Mouse (Mus musculus): Measurements from ENCODE around the gene Tnfrsf25. TPM values are rescaled to one million over a fixed set of nuclear protein-coding genes. Genes with fewer than 3 reads are reported as not detected.

Tnfrsf25 gene
- 1.1 and 1.5 TPM in 2 replicates for polyA plus RNA-seq (2015; fragmentation: Nextera tagmentation; extraction: Ambion mirVana)

- peak; percentile 13; the same call in 1 of the 2 replicates for ATAC-seq (ENCODE audit: borderline replicate concordance, extremely low read depth, low FRiP score, low TSS enrichment)
- Histone ChIP-seq H3K9ac (peak within 1 kb of the TSS; percentile 17), H3K36me3 (peaks cover 38% of the 10 kb centered on the region), H3K27ac (no peak within 1 kb of the TSS), H3K4me1 (peaks cover 35% of the 10 kb centered on the region), H3K4me3 (0 out of 2 replicates have a peak within 1 kb of the TSS, but pooled peaks have one; percentile 1), H3K9me3 (no peaks in the 10 kb centered on the region), H3K27me3 (peaks cover 68% of the 10 kb centered on the region), H3K4me2 (peak within 1 kb of the TSS; percentile 45)
- WGBS: 4% methylated on average over 30 of the region's 30 CpGs
Observed at GRCm38 (mm10) chr4:152115921-152116612, at the start of gene Tnfrsf25. Tnfrsf25 (plus strand) TSS chr4:152115934.

DNA sequence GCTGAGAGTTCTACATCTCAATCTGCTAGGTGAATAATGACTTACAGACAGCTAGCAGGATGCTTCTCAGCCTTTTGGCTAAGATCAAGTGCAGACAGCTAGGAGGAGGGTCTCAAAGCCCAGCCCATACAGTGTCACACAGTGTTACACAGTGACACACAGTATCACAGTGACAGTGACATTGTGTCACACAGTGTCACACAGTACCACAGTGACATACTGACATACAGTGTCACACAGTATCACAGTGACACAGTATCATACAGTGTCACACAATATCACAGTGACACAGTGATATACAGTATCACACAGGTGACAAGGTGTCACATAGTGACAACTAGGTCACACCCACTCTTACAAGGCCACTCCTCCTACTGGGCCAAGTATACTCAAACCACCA is 48.5 kb upstream of the Tnfrsf25 start:
- no peak overlapping the region for H3K27ac ChIP-seq
- no peak for ATAC-seq (ENCODE audit: borderline replicate concordance, extremely low read depth, low FRiP score, low TSS enrichment)
- no peak overlapping the region for H3K4me3 ChIP-seq
- no peaks in the 10 kb centered on the region for H3K27me3 ChIP-seq
- H3K9me3 ChIP-seq: no peaks in the 10 kb centered on the region
- H3K4me2 ChIP-seq: no peak overlapping the region
- no peak overlapping the region for H3K9ac ChIP-seq
- no peaks in the 10 kb centered on the region for H3K36me3 ChIP-seq
- H3K4me1 ChIP-seq: peaks cover 10% of the 10 kb centered on the region

DNA sequence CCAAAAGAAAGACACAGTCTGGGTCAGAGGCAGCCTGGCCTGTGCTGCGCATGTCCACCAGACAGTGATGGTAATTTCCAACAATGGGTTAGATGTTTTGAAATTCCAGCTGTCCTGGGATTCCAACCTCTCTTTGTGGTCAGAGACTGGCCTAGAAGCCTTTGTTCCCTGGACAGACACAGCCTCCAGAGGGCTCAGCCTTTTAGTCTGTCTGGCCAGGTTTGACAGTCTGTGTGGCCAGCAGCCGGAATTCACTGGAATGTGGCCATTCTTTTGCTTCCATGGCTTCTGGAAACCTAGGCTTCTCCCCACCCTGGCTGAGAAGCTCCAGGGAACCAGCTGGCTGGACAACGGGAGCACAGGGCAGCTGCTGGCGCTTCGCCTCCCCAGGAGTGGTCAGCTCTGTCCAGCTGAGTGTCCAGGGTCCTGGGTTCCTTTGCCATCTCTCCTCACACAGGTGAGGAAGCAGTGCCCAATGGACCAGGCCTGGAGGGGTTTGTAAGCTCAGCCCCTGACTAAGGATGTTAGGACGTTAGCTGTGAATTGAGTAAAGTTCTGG is 47.5 kb upstream of the Tnfrsf25 start:
- WGBS: 79% methylated on average over 6 of the region's 6 CpGs

GRCm38 (mm10) chr4:152069245-152069644 is 46.5 kb upstream of the Tnfrsf25 start:
- Histone ChIP-seq H3K4me3 (no peak overlapping the region), H3K4me1 (peaks cover 24% of the 10 kb centered on the region), H3K9ac (no peak overlapping the region), H3K27me3 (no peaks in the 10 kb centered on the region), H3K4me2 (no peak overlapping the region), H3K27ac (no peak overlapping the region), H3K36me3 (no peaks in the 10 kb centered on the region), H3K9me3 (no peaks in the 10 kb centered on the region)
- 70% methylated on average over 3 of the region's 3 CpGs for WGBS
- ATAC-seq (ENCODE audit: borderline replicate concordance, extremely low read depth, low FRiP score, low TSS enrichment): no peak

More for the DNA sequence above, 47.5 kb upstream of the Tnfrsf25 start:
- Histone ChIP-seq H3K27me3 (no peaks in the 10 kb centered on the region), H3K4me2 (no peak overlapping the region), H3K36me3 (no peaks in the 10 kb centered on the region), H3K4me1 (peaks cover 17% of the 10 kb centered on the region), H3K9me3 (no peaks in the 10 kb centered on the region), H3K27ac (no peak overlapping the region), H3K4me3 (no peak overlapping the region), H3K9ac (no peak overlapping the region)
- no peak for ATAC-seq (ENCODE audit: borderline replicate concordance, extremely low read depth, low FRiP score, low TSS enrichment)

DNA sequence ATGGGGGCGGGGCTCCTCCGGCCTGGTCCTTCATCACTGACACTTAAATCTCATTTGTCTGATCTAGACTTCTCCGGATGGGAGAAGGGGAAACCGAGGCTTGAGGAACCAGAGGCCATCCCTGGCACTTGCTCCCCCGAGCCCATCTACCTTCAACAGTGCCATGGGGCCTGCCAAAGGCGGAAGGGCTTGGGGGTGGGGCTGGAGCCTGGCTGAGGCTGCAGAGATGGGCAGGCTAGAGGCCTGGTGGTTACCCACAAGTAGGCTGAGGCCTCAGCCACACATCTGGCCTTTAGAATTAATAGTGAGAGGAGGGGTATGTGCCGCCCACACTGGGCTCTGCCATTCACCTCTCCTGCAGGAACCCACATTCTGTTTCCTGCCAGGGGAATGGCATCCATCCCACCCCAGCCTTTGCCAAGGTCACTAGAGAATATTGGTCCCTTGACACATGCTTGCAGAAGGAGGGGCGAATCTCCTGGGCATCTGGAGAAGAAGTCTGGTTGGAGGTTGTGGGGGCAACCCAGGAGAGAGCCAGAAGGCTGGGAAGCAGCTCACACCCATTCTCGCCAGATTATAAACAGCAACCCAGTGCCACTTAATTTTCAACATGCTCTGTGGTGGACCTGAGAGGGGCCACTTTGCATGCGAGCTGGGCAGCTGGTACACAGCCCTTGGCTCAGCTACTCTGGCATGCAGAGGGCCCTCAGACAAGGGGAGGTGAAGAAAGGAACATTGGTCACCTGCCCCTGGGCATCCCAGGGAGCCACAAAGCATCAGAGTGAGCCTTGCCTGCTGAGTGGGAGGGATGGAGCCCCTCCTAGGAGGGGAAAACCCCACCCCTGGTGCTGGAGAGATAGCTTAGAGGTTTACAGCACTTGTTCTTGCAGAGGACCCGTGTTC is 45.0 kb upstream of the Tnfrsf25 start:
- no peak for ATAC-seq (ENCODE audit: borderline replicate concordance, extremely low read depth, low FRiP score, low TSS enrichment)
- no peak overlapping the region for H3K4me3 ChIP-seq
- WGBS: 66% methylated on average over 11 of the region's 11 CpGs
- 0 out of 2 replicates have a peak overlapping the region, but pooled peaks have one; percentile 72 for H3K27ac ChIP-seq
- H3K4me2 ChIP-seq: no peak overlapping the region
- H3K4me1 ChIP-seq: peaks cover 24% of the 10 kb centered on the region
- H3K9ac ChIP-seq: no peak overlapping the region
- H3K27me3 ChIP-seq: no peaks in the 10 kb centered on the region
- no peaks in the 10 kb centered on the region for H3K9me3 ChIP-seq
- no peaks in the 10 kb centered on the region for H3K36me3 ChIP-seq

DNA sequence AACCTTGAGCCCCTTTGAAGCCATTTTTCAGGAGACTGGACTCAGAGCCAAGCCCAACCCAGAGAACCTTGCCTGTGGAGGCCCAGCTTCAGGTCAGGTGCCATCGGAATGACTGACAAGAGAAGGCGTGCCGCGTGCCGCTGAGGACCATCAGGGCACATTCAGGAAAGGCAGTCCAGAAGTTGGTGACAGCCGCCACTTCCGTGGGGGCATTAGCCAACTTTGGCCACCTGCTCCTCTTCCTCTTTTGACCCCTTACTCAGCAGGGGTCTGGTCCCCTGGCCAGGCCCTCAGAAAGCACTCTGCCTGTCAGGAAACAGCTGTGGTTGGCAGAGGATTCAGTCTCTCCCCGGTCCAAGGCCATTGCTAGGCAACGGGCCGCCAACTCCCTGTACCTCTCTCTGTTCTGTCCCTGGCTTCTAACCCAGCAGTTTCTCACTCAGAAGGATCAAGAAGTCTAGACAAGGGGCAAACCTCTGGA is 43.6 kb upstream of the Tnfrsf25 start, which contains the start of gene Plekhg5:
Gene Plekhg5, plus strand, starts transcription at position 378 of the 481 bp plus-strand sequence.
- H3K9ac ChIP-seq: no peak within 1 kb of the TSS
- H3K9me3 ChIP-seq: no peaks in the 10 kb centered on the region
- no peaks in the 10 kb centered on the region for H3K27me3 ChIP-seq
- peak; percentile 47 for ATAC-seq (ENCODE audit: borderline replicate concordance, extremely low read depth, low FRiP score, low TSS enrichment)
- no peak within 1 kb of the TSS for H3K4me2 ChIP-seq
- WGBS: 39% methylated on average over 10 of the region's 10 CpGs
- peak within 1 kb of the TSS; percentile 72 for H3K27ac ChIP-seq
- no peaks in the 10 kb centered on the region for H3K36me3 ChIP-seq
- no peak within 1 kb of the TSS for H3K4me3 ChIP-seq
- H3K4me1 ChIP-seq: peaks cover 24% of the 10 kb centered on the region

DNA sequence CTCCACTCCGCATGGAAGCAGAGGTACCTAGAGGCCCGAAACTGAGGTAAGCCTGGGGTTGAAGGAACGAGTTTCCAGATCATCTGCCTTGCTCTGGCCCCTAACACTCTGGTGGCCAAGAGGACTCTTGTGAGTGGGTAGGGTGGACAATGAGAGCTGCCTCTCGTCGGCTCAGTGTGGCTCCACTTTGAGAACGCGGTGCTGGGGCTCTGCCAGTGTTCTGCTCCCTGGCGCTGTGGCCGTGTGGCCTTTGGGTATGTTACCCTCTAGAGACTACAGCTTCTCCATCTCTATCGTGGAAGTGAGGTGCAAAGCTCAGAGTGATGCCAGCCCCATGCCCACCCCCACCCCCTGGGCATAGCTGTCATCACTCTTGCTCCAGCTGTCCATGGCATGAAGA is 43.1 kb upstream of the Tnfrsf25 start:
- no peak for ATAC-seq (ENCODE audit: borderline replicate concordance, extremely low read depth, low FRiP score, low TSS enrichment)
- Histone ChIP-seq H3K9me3 (no peaks in the 10 kb centered on the region), H3K4me2 (no peak overlapping the region), H3K36me3 (no peaks in the 10 kb centered on the region), H3K4me3 (no peak overlapping the region), H3K4me1 (peaks cover 24% of the 10 kb centered on the region), H3K9ac (no peak overlapping the region), H3K27me3 (no peaks in the 10 kb centered on the region), H3K27ac (peak overlapping the region; percentile 72)
- WGBS: 47% methylated on average over 10 of the region's 10 CpGs

- Histone ChIP-seq H3K9me3 (no peaks in the 10 kb centered on the region), H3K9ac (no peak overlapping the region), H3K27ac (no peak overlapping the region), H3K4me3 (no peak overlapping the region), H3K4me2 (no peak overlapping the region), H3K27me3 (no peaks in the 10 kb centered on the region), H3K4me1 (peaks cover 24% of the 10 kb centered on the region), H3K36me3 (no peaks in the 10 kb centered on the region)
- no peak for ATAC-seq (ENCODE audit: borderline replicate concordance, extremely low read depth, low FRiP score, low TSS enrichment)
- WGBS: 78% methylated on average over 6 of the region's 6 CpGs
Observed at GRCm38 (mm10) chr4:152073715-152074114, 42.0 kb upstream of the Tnfrsf25 start.

DNA sequence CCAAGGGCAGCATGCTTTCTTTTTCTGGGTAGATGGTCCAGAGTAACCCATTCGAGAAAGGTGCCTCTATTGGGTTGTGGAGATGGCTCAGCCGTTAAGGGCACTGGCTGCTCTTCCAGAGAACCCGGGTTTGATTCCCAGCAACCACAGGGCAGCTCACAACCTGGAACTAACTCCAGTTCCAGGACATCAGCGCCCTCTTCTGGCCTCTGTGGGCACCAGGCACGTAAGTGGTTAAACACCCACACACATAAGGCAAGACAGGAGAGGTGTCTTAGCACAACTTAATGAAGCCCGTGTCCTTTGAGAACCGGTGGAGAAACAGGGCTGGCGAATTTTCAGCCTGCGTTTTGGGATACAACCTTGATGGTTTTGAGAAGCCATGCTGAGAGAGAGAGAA is 41.2 kb upstream of the Tnfrsf25 start:
- Histone ChIP-seq H3K36me3 (no peaks in the 10 kb centered on the region), H3K9me3 (no peaks in the 10 kb centered on the region), H3K4me2 (no peak overlapping the region), H3K27ac (no peak overlapping the region), H3K4me1 (peaks cover 24% of the 10 kb centered on the region), H3K4me3 (no peak overlapping the region), H3K9ac (no peak overlapping the region), H3K27me3 (no peaks in the 10 kb centered on the region)
- 81% methylated on average over 9 of the region's 9 CpGs for WGBS
- ATAC-seq (ENCODE audit: borderline replicate concordance, extremely low read depth, low FRiP score, low TSS enrichment): no peak

GRCm38 (mm10) chr4:152077191-152077590 is 38.5 kb upstream of the Tnfrsf25 start:
- Histone ChIP-seq H3K27me3 (no peaks in the 10 kb centered on the region), H3K9ac (no peak overlapping the region), H3K4me1 (peaks cover 15% of the 10 kb centered on the region), H3K4me3 (no peak overlapping the region), H3K9me3 (no peaks in the 10 kb centered on the region), H3K36me3 (no peaks in the 10 kb centered on the region), H3K27ac (no peak overlapping the region), H3K4me2 (no peak overlapping the region)
- ATAC-seq (ENCODE audit: borderline replicate concordance, extremely low read depth, low FRiP score, low TSS enrichment): no peak
- WGBS: 87% methylated on average over 9 of the region's 9 CpGs

DNA sequence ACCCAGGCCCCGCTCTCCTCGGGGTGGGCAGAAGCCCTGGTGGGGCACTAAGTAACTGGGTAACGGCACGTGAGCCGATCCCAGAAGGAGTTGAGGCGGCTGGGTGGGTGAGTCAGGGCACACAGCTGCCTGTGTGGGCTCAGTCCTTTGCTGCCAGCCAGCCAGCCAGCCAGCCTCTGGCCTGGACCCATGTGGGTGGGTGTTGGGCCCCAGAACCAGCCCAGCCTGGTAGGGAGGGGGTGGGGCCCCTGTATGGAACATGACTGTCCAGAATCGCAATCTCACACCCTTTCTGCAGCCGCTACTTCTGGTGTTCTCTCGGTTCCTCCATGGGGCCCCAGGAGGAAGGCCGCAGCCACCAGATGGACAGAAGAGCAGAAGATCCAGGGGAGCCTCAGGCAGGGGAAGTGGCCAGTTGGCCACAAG is 37.6 kb upstream of the Tnfrsf25 start:
- WGBS: 83% methylated on average over 10 of the region's 10 CpGs

More for the DNA sequence above, 37.6 kb upstream of the Tnfrsf25 start:
- H3K4me1 ChIP-seq: peaks cover 8% of the 10 kb centered on the region; the same call in 1 of the 2 replicates
- H3K9me3 ChIP-seq: no peaks in the 10 kb centered on the region
- ATAC-seq (ENCODE audit: borderline replicate concordance, extremely low read depth, low FRiP score, low TSS enrichment): no peak
- H3K9ac ChIP-seq: no peak overlapping the region
- H3K27me3 ChIP-seq: no peaks in the 10 kb centered on the region
- H3K4me3 ChIP-seq: no peak overlapping the region
- H3K27ac ChIP-seq: no peak overlapping the region
- no peak overlapping the region for H3K4me2 ChIP-seq
- no peaks in the 10 kb centered on the region for H3K36me3 ChIP-seq
